Comparison of ENCODE assay signal across 8 mouse cellular contexts in genomic region chr2:122558317-122558716, GRCm38 (mm10). TPM values are rescaled to one million over a fixed set of nuclear protein-coding genes. Genes with fewer than 3 reads are reported as not detected.
DNase-seq lines count a peak whose midpoint lies in the region; ATAC-seq and TF ChIP-seq lines count a peak whose summit lies in the region.

No protein-coding gene starts in this region.

- no peak for DNase-seq in forebrain, embryonic 11.5 days (ENCODE audit: low spot score)
- peak; percentile 64 for DNase-seq in lung, embryonic 14.5 days
- DNase-seq in lung, adult 18-20 months = no peak
- DNase-seq in heart, postnatal 14 days = peak; percentile 41 to 60
- DNase-seq in lung, postnatal 14 days = peak; percentile 28
- peak; percentile 79 for DNase-seq in thymus, postnatal 4 days

- H3K4me1 ChIP-seq in forebrain, embryonic 15.5 days = no peaks in the 10 kb centered on the region
- H3K4me1 ChIP-seq in forebrain, embryonic 11.5 days (replicated peaks; ENCODE audit: control insufficient read depth, insufficient read depth, low read length) = no peaks in the 10 kb centered on the region
- no peaks in the 10 kb centered on the region for H3K4me1 ChIP-seq in lung, embryonic 14.5 days (ENCODE audit: insufficient read depth)

- 0 out of 2 replicates have a peak, but pooled peaks have one; percentile 48 for ATAC-seq in forebrain, embryonic 15.5 days (replicated peaks)
- no peak for ATAC-seq in forebrain, embryonic 11.5 days (replicated peaks; ENCODE audit: low FRiP score)
- no peak for ATAC-seq in lung, embryonic 14.5 days (ENCODE audit: insufficient read depth)
- ATAC-seq in activated CD4-positive, CD25-positive, alpha-beta regulatory T cell, adult 4 months = peak; percentile 68

- no peak overlapping the region for H3K4me3 ChIP-seq in forebrain, embryonic 15.5 days
- H3K4me3 ChIP-seq in forebrain, embryonic 11.5 days (ENCODE audit: low read depth, low read length) = no peak overlapping the region
- no peak overlapping the region for H3K4me3 ChIP-seq in lung, embryonic 14.5 days (ENCODE audit: low read depth, low read length)

- no peak overlapping the region for H3K27ac ChIP-seq in forebrain, embryonic 15.5 days (replicated peaks)
- H3K27ac ChIP-seq in forebrain, embryonic 11.5 days (ENCODE audit: low read depth, low read length) = no peak overlapping the region
- no peak overlapping the region for H3K27ac ChIP-seq in lung, embryonic 14.5 days (ENCODE audit: low read depth)

- WGBS in forebrain, embryonic 15.5 days = 17% methylated on average over 2 of the region's 2 CpGs
- 30% methylated on average over 2 of the region's 2 CpGs for WGBS in forebrain, embryonic 11.5 days
- WGBS in lung, embryonic 14.5 days = 15% methylated on average over 2 of the region's 2 CpGs

- H3K36me3 ChIP-seq in forebrain, embryonic 15.5 days = no peaks in the 10 kb centered on the region
- H3K36me3 ChIP-seq in forebrain, embryonic 11.5 days (ENCODE audit: control insufficient read depth, insufficient read depth, low read length) = no peaks in the 10 kb centered on the region
- no peaks in the 10 kb centered on the region for H3K36me3 ChIP-seq in lung, embryonic 14.5 days (ENCODE audit: insufficient read depth)

- H3K9ac ChIP-seq in forebrain, embryonic 15.5 days (replicated peaks) = no peak overlapping the region
- no peak overlapping the region for H3K9ac ChIP-seq in forebrain, embryonic 11.5 days (ENCODE audit: low read length)
- H3K9ac ChIP-seq in lung, embryonic 14.5 days = no peak overlapping the region

- intact Hi-C loops in heart, postnatal 14 days (cut with DNase I) = loop anchor here (1.0 to 5.0 kb wide), 3 partner anchors 177 to 366 kb away; no protein-coding TSS in a partner anchor

- no peaks in the 10 kb centered on the region for H3K27me3 ChIP-seq in forebrain, embryonic 15.5 days
- H3K27me3 ChIP-seq in forebrain, embryonic 11.5 days (ENCODE audit: control insufficient read depth, insufficient read depth, low read length) = no peaks in the 10 kb centered on the region
- no peaks in the 10 kb centered on the region for H3K27me3 ChIP-seq in lung, embryonic 14.5 days (ENCODE audit: insufficient read depth, low read length)

- H3K9me3 ChIP-seq in forebrain, embryonic 15.5 days = no peaks in the 10 kb centered on the region
- no peaks in the 10 kb centered on the region for H3K9me3 ChIP-seq in forebrain, embryonic 11.5 days (ENCODE audit: control insufficient read depth, low read length)
- no peaks in the 10 kb centered on the region for H3K9me3 ChIP-seq in lung, embryonic 14.5 days (ENCODE audit: low read depth, low read length)

- TF ChIP-seq CTCF in lung, embryonic 14.5 days (IDR thresholded peaks at IDR 0.05; ENCODE audit: low read depth) = peak; percentile 60

- H3K4me2 ChIP-seq in forebrain, embryonic 15.5 days (replicated peaks) = no peak overlapping the region
- H3K4me2 ChIP-seq in forebrain, embryonic 11.5 days (ENCODE audit: low read depth, low read length, severe bottlenecking) = no peak overlapping the region
- no peak overlapping the region for H3K4me2 ChIP-seq in lung, embryonic 14.5 days

RNA-seq across cellular contexts. Expression of gene Gatm, which starts 52.8 kb away (rescaled TPM):
- polyA plus RNA-seq in forebrain, embryonic 15.5 days (2015; fragmentation: Nextera tagmentation; extraction: Ambion mirVana) = 22.8 and 24.2 TPM in 2 replicates
- 19.6 and 19.9 TPM in 2 replicates for polyA plus RNA-seq in forebrain, embryonic 11.5 days (2014; fragmentation: Nextera tagmentation; extraction: Ambion mirVana)
- polyA plus RNA-seq in lung, embryonic 14.5 days (2014; fragmentation: Nextera tagmentation; extraction: Ambion mirVana) = 6.1 and 6.9 TPM in 2 replicates
- polyA plus RNA-seq in activated CD4-positive, CD25-positive, alpha-beta regulatory T cell, adult 4 months (2017; shearing (Covaris generic)) = under 1 TPM; 0.28 to 0.57 TPM
- 1 to 10 TPM; 5.3 to 6.3 TPM for total RNA-seq in heart, postnatal 14 days (2021)

Comparison
In these comparisons a context has a peak if more than half of its experiments do, and no peak if none do; other contexts are left out.
1. ATAC-seq: peak in forebrain, embryonic 15.5 days (single experiment) and activated CD4-positive, CD25-positive, alpha-beta regulatory T cell, adult 4 months (single experiment); none in forebrain, embryonic 11.5 days (single experiment) and lung, embryonic 14.5 days (single experiment).
2. DNase-seq: peak in lung, embryonic 14.5 days (single experiment), heart, postnatal 14 days (2 of 2), lung, postnatal 14 days (single experiment) and thymus, postnatal 4 days (single experiment); none in forebrain, embryonic 11.5 days (single experiment) and lung, adult 18-20 months (0 of 2).